Mouse (Mus musculus) embryonic facial prominence, embryonic 13.5 days (tissue): ENCODE data around the gene Iqsec1. TPM values are rescaled to one million over a fixed set of nuclear protein-coding genes. Genes with fewer than 3 reads are reported as not detected.

Experiments used
- ATAC-seq: fragments of 200-750 bp; cut with Nextera tagmentation; 2 replicates; pipeline ENCODE4 v1.8.0; 2017; ENCODE audit warnings: low read depth; ENCODE audit not compliant: insufficient number of reproducible peaks, insufficient read depth, low FRiP score, low TSS enrichment
- H3K27ac ChIP-seq: fragments of 300-500 bp; sonication (generic); 2 replicates; pipeline ENCODE4 v1.5.1; 2015; ENCODE audit warnings: moderate library complexity, mild to moderate bottlenecking, inconsistent platforms
- H3K27me3 ChIP-seq: fragments of 300-500 bp; sonication (generic); 2 replicates; pipeline ENCODE4 v1.6.1; 2015; ENCODE audit warnings: mild to moderate bottlenecking, inconsistent platforms
- H3K36me3 ChIP-seq: fragments of 300-500 bp; sonication (generic); 2 replicates; pipeline ENCODE4 v1.6.1; 2015; ENCODE audit warnings: mild to moderate bottlenecking, inconsistent platforms
- H3K4me1 ChIP-seq: fragments of 300-500 bp; sonication (generic); 2 replicates; pipeline ENCODE4 v1.6.1; 2015; ENCODE audit warnings: inconsistent platforms
- H3K4me2 ChIP-seq: fragments of 300-500 bp; sonication (generic); 2 replicates; pipeline ENCODE4 v1.6.1; 2015; ENCODE audit warnings: moderate library complexity, mild to moderate bottlenecking, inconsistent platforms
- H3K4me3 ChIP-seq: fragments of 300-500 bp; sonication (generic); 2 replicates; pipeline ENCODE4 v1.5.1; 2015; ENCODE audit warnings: mild to moderate bottlenecking, inconsistent platforms
- H3K9ac ChIP-seq: fragments of 300-500 bp; sonication (generic); 2 replicates; pipeline ENCODE4 v1.6.1; 2015; ENCODE audit warnings: mild to moderate bottlenecking, inconsistent platforms
- H3K9me3 ChIP-seq: fragments of 300-500 bp; sonication (generic); 2 replicates; pipeline ENCODE4 v1.6.1; 2016; ENCODE audit warnings: inconsistent platforms
- WGBS: fragments of 180-500 bp; shearing (Covaris S2); methylation state at CpG from one replicate; pipeline ENCODE4 v1.1.7; 2015; ENCODE audit warnings: mixed read lengths; 5-methylcytosine and 5-hydroxymethylcytosine counted together
- polyA plus RNA-seq: library from polyadenylated mRNA; unstranded; fragments of >200 nt; fragmentation: Nextera tagmentation; extraction: Ambion mirVana; gene quantifications from 2 replicates; pipeline ENCODE4 v1.2.1, GENCODE M21; 2015

The Iqsec1 gene
- polyA plus RNA-seq, 1 experiment from 2014 or later: 11.6 TPM

DNA sequence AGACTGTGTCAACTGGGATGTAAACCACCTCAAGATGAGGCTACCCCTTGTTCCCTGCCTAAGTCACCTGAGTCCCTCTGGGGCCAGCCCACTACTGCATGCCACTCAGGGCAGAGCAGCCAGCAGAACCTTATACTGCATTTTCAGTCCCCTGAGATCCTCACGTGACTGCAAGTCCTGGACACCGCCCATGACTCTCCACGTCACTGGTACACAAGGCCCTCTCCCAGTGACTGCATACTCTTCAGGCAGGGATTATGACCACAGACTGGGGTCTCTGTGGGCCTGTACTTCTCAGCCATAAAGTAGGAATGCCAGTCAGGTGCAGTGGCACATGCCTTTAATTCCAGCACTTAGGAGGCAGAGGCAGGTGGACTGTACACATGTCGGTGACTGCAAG lies 281.3 kb downstream of the Iqsec1 start:
- H3K27me3 ChIP-seq: no peaks in the 10 kb centered on the region
- peak overlapping the region; percentile 90 for H3K27ac ChIP-seq
- 0 out of 2 replicates have a peak overlapping the region, but pooled peaks have one; percentile 16 for H3K4me2 ChIP-seq
- no peak overlapping the region for H3K4me3 ChIP-seq
- H3K9me3 ChIP-seq: no peaks in the 10 kb centered on the region
- H3K36me3 ChIP-seq: no peaks in the 10 kb centered on the region
- ATAC-seq: no peak; the same call in 1 of the 2 replicates
- H3K9ac ChIP-seq: peak overlapping the region; percentile 32; the same call in 1 of the 2 replicates
- peaks cover 85% of the 10 kb centered on the region for H3K4me1 ChIP-seq
- WGBS: 73% methylated on average over 4 of the region's 4 CpGs

DNA sequence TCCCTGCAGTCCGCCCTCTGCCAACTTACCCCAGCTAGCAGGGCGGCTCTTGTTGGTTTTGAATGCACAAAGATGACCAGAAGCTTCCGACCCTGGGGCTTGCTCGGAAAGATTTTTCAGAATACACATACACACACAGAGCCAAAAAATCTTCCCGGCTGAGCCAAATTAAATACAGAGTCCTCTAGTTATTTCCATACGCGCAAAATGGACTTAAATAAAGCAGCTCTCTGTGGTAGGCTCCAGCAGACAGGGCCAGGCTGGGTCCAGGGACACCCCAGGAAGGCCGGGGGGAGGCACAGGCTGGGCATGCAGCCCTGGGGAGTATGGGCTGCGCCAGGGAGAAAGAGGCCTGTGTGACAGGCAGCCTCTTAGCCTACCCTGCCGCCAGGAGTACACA lies 282.0 kb downstream of the Iqsec1 start:
- peak overlapping the region; percentile 24 for H3K4me2 ChIP-seq
- H3K4me1 ChIP-seq: peaks cover 79% of the 10 kb centered on the region
- no peak overlapping the region for H3K4me3 ChIP-seq
- no peaks in the 10 kb centered on the region for H3K36me3 ChIP-seq
- H3K9me3 ChIP-seq: no peaks in the 10 kb centered on the region
- no peaks in the 10 kb centered on the region for H3K27me3 ChIP-seq
- peak overlapping the region; percentile 32; the same call in 1 of the 2 replicates for H3K9ac ChIP-seq
- ATAC-seq: peak; percentile 77
- H3K27ac ChIP-seq: peak overlapping the region; percentile 90
- WGBS: 38% methylated on average over 10 of the region's 10 CpGs

DNA sequence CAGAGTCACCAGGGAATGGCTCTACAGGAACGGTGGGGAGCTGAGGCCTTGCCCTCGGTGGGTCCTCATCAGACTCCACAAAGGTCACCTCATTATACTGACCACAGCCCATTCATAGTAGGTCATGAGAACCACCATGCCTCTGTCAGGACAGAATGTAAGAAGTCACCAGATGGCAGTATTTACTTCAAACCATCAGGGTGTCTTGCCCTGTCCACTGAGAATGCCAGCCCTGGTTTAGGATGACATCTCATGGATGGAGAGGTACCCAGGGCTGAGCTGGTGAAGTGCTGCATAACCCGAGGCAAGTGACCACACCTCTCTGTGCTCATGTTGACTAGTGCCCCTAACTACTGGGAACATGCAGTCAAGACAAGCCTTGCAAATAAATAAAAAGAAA lies 282.7 kb downstream of the Iqsec1 start:
- no peak overlapping the region for H3K4me2 ChIP-seq
- H3K27me3 ChIP-seq: no peaks in the 10 kb centered on the region
- H3K4me3 ChIP-seq: no peak overlapping the region
- no peak overlapping the region for H3K9ac ChIP-seq
- H3K27ac ChIP-seq: peak overlapping the region; percentile 90
- no peak for ATAC-seq
- WGBS: 83% methylated on average over 3 of the region's 3 CpGs
- no peaks in the 10 kb centered on the region for H3K36me3 ChIP-seq
- peaks cover 74% of the 10 kb centered on the region for H3K4me1 ChIP-seq
- H3K9me3 ChIP-seq: no peaks in the 10 kb centered on the region

DNA sequence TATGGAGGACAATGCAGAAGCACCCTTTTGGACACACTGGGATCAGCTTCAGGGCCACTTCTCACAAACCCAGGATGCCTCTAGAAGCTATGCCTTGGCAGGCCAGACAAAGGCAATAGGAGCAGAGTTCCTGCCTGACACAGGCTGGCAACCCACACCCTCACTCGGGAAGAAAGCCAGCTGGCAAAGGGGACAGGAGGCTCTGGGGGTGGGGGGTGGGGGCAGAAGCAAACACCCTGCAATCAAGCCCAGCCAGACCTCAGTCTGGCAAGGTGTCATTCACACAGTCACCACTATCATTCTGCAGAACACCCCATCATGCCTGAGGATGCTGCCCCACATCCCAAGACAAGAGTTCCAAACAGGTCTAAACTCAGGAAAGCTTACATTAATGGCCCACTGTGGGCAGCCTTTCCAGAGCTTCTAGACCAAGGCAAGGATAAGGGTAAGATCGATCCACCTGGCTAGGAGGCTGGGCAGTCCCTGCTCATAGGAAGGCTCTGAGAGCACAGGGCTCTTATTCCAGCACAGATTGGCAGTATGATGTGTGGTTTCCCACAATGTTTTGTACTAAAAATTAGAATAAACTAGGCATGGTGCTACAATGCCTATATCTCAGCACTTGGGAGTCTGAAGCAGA lies 283.7 kb downstream of the Iqsec1 start:
- H3K27me3 ChIP-seq: no peaks in the 10 kb centered on the region
- WGBS: 68% methylated on average over 2 of the region's 2 CpGs
- no peak for ATAC-seq
- H3K9me3 ChIP-seq: no peaks in the 10 kb centered on the region
- H3K4me2 ChIP-seq: no peak overlapping the region
- no peak overlapping the region for H3K4me3 ChIP-seq
- no peaks in the 10 kb centered on the region for H3K36me3 ChIP-seq
- no peak overlapping the region for H3K9ac ChIP-seq
- peak overlapping the region; percentile 90; the same call in 1 of the 2 replicates for H3K27ac ChIP-seq
- peaks cover 76% of the 10 kb centered on the region for H3K4me1 ChIP-seq

DNA sequence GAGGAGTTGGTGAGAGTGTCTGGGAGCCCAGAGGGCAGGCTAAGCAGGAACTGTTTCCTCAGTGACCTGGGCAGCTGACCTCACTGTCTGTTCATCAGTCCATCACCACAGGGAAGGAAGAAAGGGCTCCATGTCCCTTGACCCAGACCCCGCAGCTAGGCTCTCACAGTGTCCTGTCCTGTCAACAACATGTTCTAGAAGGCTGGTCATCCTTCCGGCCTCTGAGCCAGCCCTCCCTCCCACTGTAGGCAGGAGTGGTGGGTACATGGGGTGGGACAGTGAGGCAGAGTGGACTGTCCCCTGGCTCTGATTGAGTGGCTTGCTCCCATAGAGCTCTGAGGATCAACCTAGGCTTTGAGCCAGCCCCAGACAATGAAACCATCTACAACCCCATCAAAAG lies 284.7 kb downstream of the Iqsec1 start:
- Histone ChIP-seq H3K27me3 (no peaks in the 10 kb centered on the region), H3K9ac (no peak overlapping the region), H3K27ac (peak overlapping the region; percentile 81), H3K9me3 (no peaks in the 10 kb centered on the region), H3K4me1 (peaks cover 85% of the 10 kb centered on the region), H3K4me2 (no peak overlapping the region), H3K36me3 (no peaks in the 10 kb centered on the region), H3K4me3 (no peak overlapping the region)
- ATAC-seq: no peak
- WGBS: 46% methylated on average over 2 of the region's 2 CpGs

DNA sequence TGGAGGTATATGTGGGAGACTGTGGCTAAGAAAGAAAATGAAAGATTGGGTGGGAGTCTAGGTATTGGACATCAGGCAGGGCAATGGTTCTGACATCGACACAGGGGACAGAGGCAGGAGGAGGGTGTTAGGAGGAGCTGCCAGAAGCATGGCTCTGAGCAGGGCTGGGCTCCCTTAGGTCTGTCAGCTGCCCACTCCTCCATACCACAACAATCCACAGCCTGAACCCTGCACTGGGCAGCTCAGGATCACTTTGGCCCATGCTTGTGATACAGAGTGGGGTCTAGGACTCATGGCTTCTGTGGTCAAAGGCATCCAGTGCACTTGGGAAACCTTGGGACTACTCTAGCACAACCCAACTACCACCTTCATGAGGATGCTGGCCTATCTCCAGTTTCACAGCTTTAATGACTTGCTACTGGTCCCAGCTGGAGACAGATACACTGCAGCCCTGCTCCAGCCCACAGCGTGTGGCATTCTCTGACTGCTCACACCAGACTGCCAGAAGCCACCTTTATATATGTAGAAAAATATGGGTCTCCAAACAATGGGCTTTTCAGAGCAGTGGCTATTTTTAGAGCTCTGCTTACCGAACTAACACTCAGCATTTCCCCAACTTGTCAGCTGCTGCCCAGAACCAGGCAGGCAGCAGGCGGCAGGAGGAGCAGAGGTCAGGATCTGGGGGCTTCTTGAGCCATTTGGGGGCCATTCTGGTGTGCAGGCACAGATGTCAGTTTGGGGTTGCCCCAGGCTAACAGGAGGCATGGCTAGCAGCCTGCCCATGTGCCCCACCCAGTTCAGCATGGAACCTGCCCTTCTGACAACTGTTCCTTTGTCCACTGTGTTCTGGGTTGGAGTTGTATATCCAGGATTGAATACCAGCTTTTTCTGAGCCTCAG lies 285.4 kb downstream of the Iqsec1 start:
- Histone ChIP-seq H3K36me3 (no peaks in the 10 kb centered on the region), H3K27me3 (no peaks in the 10 kb centered on the region), H3K9me3 (no peaks in the 10 kb centered on the region), H3K4me3 (no peak overlapping the region), H3K4me2 (no peak overlapping the region), H3K27ac (peak overlapping the region; percentile 81), H3K4me1 (peaks cover 85% of the 10 kb centered on the region), H3K9ac (no peak overlapping the region)
- no peak for ATAC-seq
- WGBS: 27% methylated on average over 4 of the region's 4 CpGs

DNA sequence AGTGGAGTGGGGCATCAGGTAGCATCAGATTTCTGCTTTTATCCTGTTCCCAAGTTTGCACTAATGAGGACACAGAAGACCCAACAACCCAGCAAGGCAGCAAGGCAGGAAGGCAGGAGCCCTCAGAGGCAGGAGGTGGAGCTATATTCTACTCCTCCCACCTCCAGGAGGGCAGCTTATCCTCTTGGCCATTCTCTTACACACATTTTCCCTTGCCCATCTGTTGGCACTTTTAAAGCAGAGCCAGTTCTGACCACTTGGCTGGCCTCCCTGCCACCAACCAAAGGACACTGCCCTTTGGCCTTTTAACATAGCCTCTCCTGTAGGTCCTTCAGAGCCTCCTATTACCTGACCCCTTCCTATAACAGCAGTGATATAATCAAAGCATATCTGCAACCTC lies 286.3 kb downstream of the Iqsec1 start:
- no peak overlapping the region for H3K4me3 ChIP-seq
- H3K36me3 ChIP-seq: no peaks in the 10 kb centered on the region
- H3K9me3 ChIP-seq: no peaks in the 10 kb centered on the region
- H3K27me3 ChIP-seq: no peaks in the 10 kb centered on the region
- peaks cover 76% of the 10 kb centered on the region for H3K4me1 ChIP-seq
- peak overlapping the region; percentile 81; the same call in 1 of the 2 replicates for H3K27ac ChIP-seq
- ATAC-seq: no peak
- no peak overlapping the region for H3K4me2 ChIP-seq
- no peak overlapping the region for H3K9ac ChIP-seq

DNA sequence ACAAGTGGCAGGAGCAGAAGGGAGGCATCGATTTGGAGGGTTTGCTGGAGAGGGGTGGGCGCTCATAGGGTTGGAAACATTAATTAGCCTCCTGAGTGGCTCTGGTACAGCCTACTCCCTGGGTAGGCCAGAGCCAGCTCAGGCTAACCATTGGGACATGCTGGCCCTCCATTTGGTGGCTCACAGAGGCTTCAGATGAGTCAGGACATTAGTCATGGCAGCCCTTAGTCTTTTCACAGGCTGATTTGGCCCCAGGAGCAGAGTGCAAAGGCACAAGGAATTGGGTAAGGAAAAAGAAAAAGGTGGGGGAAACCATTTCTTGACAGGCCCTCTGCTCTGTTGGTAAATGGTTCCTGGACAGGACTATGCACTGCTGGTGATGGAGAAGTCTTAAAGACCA lies 287.1 kb downstream of the Iqsec1 start:
- Histone ChIP-seq H3K9ac (no peak overlapping the region), H3K36me3 (no peaks in the 10 kb centered on the region), H3K4me1 (peaks cover 68% of the 10 kb centered on the region), H3K4me2 (no peak overlapping the region), H3K27me3 (no peaks in the 10 kb centered on the region), H3K27ac (no peak overlapping the region; the same call in 1 of the 2 replicates), H3K9me3 (no peaks in the 10 kb centered on the region), H3K4me3 (no peak overlapping the region)
- no peak for ATAC-seq
- 84% methylated on average over 2 of the region's 2 CpGs for WGBS

DNA sequence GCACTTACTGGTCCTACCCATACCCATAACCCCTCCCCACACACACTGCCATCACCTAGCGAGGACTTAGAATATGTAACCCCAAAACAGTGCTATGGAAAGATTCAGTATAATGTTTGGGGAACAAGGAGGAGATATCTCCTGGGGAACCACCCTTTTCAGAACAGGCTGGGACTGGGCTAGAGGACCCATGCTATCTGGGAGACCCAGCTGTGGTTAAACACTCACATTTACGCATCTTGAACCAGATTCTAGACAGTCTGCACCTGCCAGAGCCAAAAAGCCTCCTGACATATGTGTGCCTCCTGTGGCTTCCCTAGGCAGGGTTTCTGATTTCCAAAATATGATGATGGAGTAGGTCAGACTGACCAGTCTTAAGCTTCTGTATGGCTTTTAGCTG lies 287.7 kb downstream of the Iqsec1 start:
- H3K9ac ChIP-seq: no peak overlapping the region
- H3K4me3 ChIP-seq: no peak overlapping the region
- peaks cover 65% of the 10 kb centered on the region for H3K4me1 ChIP-seq
- 88% methylated on average over 2 of the region's 2 CpGs for WGBS
- no peaks in the 10 kb centered on the region for H3K9me3 ChIP-seq
- H3K27ac ChIP-seq: peak overlapping the region; percentile 40
- ATAC-seq: no peak
- H3K4me2 ChIP-seq: no peak overlapping the region
- H3K27me3 ChIP-seq: no peaks in the 10 kb centered on the region
- no peaks in the 10 kb centered on the region for H3K36me3 ChIP-seq

DNA sequence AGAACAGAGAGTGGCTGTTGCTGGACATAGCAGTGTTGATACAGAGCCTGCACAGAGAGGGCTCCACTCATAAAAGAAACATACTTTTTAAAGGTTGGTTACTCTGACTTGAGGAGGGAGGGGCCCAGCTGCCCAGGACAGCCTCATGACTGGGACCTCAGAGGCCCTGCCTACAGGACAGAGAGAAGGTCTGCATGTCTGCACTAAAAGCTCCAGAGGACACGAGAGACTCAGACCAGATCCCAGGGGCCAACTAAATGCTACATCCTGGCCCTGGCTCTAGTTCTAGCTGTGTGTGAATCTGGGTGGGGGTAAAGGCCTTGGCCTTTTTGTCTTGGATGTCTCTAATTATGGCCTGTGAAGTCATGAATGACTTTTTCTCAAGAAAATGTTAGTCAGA lies 288.4 kb downstream of the Iqsec1 start:
- ATAC-seq: no peak
- 0 out of 2 replicates have a peak, but pooled peaks cover 2% of the 10 kb centered on the region for H3K36me3 ChIP-seq
- H3K4me1 ChIP-seq: peaks cover 58% of the 10 kb centered on the region
- H3K9ac ChIP-seq: no peak overlapping the region
- no peaks in the 10 kb centered on the region for H3K9me3 ChIP-seq
- no peak overlapping the region for H3K4me3 ChIP-seq
- H3K27ac ChIP-seq: peak overlapping the region; percentile 40; the same call in 1 of the 2 replicates
- no peak overlapping the region for H3K4me2 ChIP-seq
- 56% methylated on average over 1 of the region's 1 CpGs for WGBS
- no peaks in the 10 kb centered on the region for H3K27me3 ChIP-seq

DNA sequence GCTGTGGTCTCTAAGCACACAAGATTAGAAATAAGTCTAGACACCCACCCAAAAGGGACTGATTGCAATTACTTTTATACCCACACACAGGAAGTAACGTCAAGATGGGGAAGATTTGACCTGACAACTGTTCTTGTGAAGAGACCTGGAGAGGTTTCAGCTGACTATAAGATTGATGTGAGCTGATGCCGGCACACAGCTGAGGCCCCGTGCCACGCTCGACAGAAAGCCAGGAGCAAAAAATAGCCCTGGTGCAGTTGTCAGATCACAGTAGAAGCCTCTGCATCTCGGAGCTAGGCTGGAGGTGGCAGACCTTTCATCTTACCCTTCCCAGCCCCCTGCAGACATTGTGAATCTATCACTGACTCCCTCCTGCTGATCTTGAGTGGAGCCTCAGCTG lies 289.6 kb downstream of the Iqsec1 start:
- Histone ChIP-seq H3K9me3 (no peaks in the 10 kb centered on the region), H3K4me1 (peaks cover 46% of the 10 kb centered on the region)
- 57% methylated on average over 6 of the region's 6 CpGs for WGBS

DNA sequence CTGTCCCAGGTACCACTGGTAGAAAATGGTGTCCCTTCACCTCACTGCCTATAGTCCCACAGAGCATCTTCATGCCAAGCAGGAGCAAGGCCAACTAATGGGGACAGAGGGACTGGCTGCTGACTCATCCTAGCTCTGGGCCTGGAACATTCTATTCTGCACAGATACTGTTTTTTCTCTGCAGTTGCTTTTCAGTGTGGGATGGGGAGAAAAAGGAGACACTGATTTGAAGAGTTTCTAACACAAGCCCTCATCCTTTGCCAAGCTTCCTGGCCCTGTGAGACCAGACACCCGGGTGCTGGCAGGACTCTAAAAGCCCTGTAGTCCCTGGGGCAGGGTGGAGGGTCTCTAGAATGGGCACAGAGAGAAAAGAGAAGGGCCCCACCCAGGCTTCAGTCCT lies 292.7 kb downstream of the Iqsec1 start:
- no peak for ATAC-seq
- WGBS: 88% methylated on average over 1 of the region's 1 CpGs
- no peak overlapping the region for H3K27ac ChIP-seq

More for the DNA sequence above, 289.6 kb downstream of the Iqsec1 start:
- Histone ChIP-seq H3K4me3 (no peak overlapping the region), H3K9ac (no peak overlapping the region), H3K27ac (no peak overlapping the region), H3K36me3 (peaks cover 13% of the 10 kb centered on the region), H3K4me2 (no peak overlapping the region), H3K27me3 (no peaks in the 10 kb centered on the region)
- no peak for ATAC-seq

More for the DNA sequence above, 292.7 kb downstream of the Iqsec1 start:
- H3K36me3 ChIP-seq: peaks cover 43% of the 10 kb centered on the region
- no peaks in the 10 kb centered on the region for H3K9me3 ChIP-seq
- no peak overlapping the region for H3K4me3 ChIP-seq
- peaks cover 26% of the 10 kb centered on the region for H3K4me1 ChIP-seq
- no peak overlapping the region for H3K9ac ChIP-seq
- no peak overlapping the region for H3K4me2 ChIP-seq
- H3K27me3 ChIP-seq: no peaks in the 10 kb centered on the region
